Mouse (Mus musculus) splenic B cell, adult 2 months (primary cell): ENCODE measurements around the gene Gm21981.
A peak's percentile ranks its signal among the peaks of the same experiment; 100 is the strongest.

Source experiments
- DNase-seq: peaks from one replicate; pipeline ENCODE4 v3.0.0-alpha.2; 2011; ENCODE audit warnings: low read depth, low spot score
- H3K27me3 ChIP-seq: 2 replicates; pipeline ENCODE4 v1.6.1; 2012; ENCODE audit warnings: mild to moderate bottlenecking, low read length, moderate library complexity, mixed read lengths; ENCODE audit not compliant: control insufficient read depth, poor library complexity, insufficient read depth, severe bottlenecking
- H3K36me3 ChIP-seq: 2 replicates; pipeline ENCODE4 v1.6.1; 2012; ENCODE audit warnings: mild to moderate bottlenecking, low read length, moderate library complexity, mixed read lengths; ENCODE audit not compliant: control insufficient read depth, poor library complexity, insufficient read depth, severe bottlenecking

The Gm21981 gene

GRCm38 (mm10) chr17:47689894-47690293 is 4.4 kb downstream of the Gm21981 start:
- DNase-seq = no peak
- no peaks in the 10 kb centered on the region for H3K36me3 ChIP-seq
- H3K27me3 ChIP-seq = no peaks in the 10 kb centered on the region

DNA sequence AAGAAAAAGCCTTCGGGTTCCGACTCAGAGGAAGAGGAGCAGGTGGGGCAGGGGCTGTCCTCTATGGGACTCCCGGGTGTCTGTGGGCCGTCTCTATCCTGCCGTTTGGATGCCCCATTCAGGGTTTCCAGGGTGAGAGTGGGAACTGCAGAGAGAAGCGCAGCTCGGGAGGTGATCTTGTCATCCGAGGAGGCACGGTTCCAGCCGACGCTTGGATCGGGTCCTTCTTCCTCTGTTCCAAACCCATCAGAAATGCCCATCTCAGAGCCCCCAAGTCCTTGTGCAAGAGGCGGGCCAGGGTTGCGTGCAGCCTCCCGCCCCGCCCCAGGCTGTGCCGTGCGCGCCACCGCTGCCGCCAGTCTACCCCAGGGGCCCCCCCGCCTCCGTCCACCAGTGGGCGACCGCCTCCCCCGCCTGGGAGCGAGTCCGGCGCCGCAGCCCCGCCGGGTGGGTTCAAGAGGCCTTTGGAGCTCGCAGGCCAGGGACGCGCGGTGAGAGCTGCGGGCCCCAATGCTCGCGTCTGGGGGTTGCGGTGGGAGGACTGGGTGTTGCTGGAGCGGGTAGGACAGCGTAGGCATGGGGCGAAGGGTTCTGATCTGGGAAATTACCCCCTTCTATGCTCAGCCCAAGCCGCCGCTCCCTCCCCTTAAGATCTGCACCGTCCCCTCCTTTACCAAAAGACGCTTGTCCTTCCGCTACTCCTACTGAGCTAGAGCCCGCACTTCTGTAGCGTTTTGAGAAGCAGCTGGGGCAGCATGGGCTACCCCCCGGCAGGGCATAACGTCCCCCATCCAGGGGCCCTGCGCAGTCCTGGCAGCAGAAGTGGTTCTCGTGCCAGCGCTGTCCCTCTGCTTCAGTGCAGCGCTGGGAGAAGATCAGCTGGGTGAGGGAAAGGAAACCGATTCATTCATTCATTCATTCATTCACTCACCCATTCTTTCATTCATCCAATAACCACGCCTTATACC is 5.4 kb downstream of the Gm21981 start, which contains the start of gene Frs3:
TSS of gene Frs3 (plus strand) at position 423 of the 968 bp plus-strand sequence.
- Histone ChIP-seq H3K36me3 (no peaks in the 10 kb centered on the region), H3K27me3 (no peaks in the 10 kb centered on the region)
- DNase-seq = peak; percentile 54

DNA sequence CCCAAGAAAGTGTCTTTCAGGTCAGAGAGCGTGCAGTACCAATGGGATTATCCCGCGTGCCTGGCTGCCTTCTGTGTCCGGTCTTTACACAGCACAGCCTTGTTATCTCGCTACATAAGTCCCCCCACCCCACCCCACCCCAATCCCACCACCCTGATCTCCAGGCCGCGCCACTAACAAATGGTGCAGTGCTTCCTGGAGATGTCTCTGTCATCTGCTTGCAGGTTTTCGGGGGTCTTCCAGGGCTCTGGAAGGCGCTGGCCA is 6.0 kb downstream of the Gm21981 start, which contains the start of gene Tomm6:
TSS of gene Tomm6 (minus strand) at position 43 of the 264 bp plus-strand sequence.
- no peak for DNase-seq
- Histone ChIP-seq H3K27me3 (no peaks in the 10 kb centered on the region), H3K36me3 (no peaks in the 10 kb centered on the region)

- Histone ChIP-seq H3K36me3 (no peaks in the 10 kb centered on the region), H3K27me3 (no peaks in the 10 kb centered on the region)
- peak; percentile 96 for DNase-seq
Measured at GRCm38 (mm10) chr17:47687409-47688343, 6.6 kb downstream of the Gm21981 start.

- no peak for DNase-seq
- no peaks in the 10 kb centered on the region for H3K27me3 ChIP-seq
- H3K36me3 ChIP-seq = peaks cover 2% of the 10 kb centered on the region; the same call in 1 of the 2 replicates
Measured at GRCm38 (mm10) chr17:47682836-47683235, 11.4 kb downstream of the Gm21981 start.

GRCm38 (mm10) chr17:47678702-47679101 is 15.6 kb downstream of the Gm21981 start:
- DNase-seq = no peak
- no peaks in the 10 kb centered on the region for H3K27me3 ChIP-seq
- H3K36me3 ChIP-seq = peaks cover 2% of the 10 kb centered on the region; the same call in 1 of the 2 replicates

GRCm38 (mm10) chr17:47678238-47678637 is 16.0 kb downstream of the Gm21981 start:
- Histone ChIP-seq H3K36me3 (peaks cover 2% of the 10 kb centered on the region; the same call in 1 of the 2 replicates), H3K27me3 (no peaks in the 10 kb centered on the region)
- no peak for DNase-seq

- peak; percentile 73 for DNase-seq
- peaks cover 2% of the 10 kb centered on the region; the same call in 1 of the 2 replicates for H3K36me3 ChIP-seq
Measured at GRCm38 (mm10) chr17:47676581-47676980, 17.7 kb downstream of the Gm21981 start.

DNA sequence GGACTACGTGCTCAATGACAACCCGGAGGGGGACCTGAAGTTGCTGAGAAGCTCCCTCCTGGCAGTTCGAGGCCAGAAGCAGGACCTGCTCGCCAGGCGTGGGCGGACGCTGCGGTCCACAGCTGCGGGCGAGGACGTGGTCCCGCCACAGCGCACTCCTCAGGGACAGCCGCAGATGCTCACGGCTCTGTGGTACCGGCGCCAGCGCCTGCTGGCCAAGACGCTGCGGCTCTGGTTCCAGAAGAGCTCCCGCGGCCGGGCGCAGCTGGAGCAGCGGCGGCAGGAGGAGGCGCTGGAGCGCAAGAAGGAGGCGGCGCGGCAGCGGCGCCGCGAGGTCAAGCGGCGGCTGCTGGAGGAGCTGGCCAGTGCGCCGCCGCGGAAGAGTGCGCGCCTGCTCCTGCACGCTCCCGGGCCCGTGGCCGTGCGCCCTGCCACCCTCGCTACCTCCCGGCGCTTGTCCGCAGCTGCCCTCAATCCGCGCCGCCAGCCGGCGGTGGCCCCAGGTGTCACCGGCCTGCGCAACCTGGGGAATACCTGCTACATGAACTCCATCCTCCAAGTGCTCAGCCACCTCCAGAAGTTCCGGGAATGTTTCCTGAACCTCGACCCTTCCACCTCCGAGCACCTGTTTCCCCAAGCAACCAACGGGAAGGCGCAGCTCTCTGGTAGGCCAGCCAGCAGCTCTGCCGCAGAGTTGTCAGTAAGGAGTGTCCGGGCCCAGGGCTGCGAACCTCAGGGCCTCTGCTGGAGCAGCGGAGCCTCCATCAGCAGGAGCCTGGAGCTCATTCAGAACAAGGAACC is 21.7 kb downstream of the Gm21981 start:
- DNase-seq = no peak
- Histone ChIP-seq H3K36me3 (no peaks in the 10 kb centered on the region), H3K27me3 (no peaks in the 10 kb centered on the region)

More at GRCm38 (mm10) chr17:47676581-47676980, 17.7 kb downstream of the Gm21981 start:
- no peaks in the 10 kb centered on the region for H3K27me3 ChIP-seq

- H3K36me3 ChIP-seq = no peaks in the 10 kb centered on the region
- no peaks in the 10 kb centered on the region for H3K27me3 ChIP-seq
- DNase-seq = no peak
Measured at GRCm38 (mm10) chr17:47671988-47672310, 22.3 kb downstream of the Gm21981 start.

DNA sequence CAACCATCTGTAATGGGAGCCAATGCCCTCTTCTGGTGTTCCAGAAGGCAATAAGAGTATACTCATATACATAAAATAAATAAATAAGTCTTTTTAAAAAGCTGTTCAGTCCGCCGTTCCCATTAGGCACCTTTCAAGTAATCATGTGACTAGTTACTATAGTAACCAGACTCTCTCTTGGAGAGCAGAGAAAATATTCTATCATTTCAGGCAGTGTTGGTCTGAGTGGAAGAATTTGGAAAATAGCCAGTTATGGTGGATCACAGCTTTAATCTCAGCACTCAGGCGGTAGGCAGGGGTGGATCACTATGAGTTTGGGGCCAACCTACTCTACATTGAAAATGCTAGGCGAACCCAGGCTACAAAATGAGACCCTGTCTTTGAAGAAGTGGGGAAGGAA is 25.1 kb downstream of the Gm21981 start:
- Histone ChIP-seq H3K36me3 (no peaks in the 10 kb centered on the region), H3K27me3 (no peaks in the 10 kb centered on the region)
- DNase-seq = no peak

- DNase-seq = no peak
- H3K36me3 ChIP-seq = no peaks in the 10 kb centered on the region
- H3K27me3 ChIP-seq = no peaks in the 10 kb centered on the region
Measured at GRCm38 (mm10) chr17:47664474-47664873, 29.8 kb downstream of the Gm21981 start.

DNA sequence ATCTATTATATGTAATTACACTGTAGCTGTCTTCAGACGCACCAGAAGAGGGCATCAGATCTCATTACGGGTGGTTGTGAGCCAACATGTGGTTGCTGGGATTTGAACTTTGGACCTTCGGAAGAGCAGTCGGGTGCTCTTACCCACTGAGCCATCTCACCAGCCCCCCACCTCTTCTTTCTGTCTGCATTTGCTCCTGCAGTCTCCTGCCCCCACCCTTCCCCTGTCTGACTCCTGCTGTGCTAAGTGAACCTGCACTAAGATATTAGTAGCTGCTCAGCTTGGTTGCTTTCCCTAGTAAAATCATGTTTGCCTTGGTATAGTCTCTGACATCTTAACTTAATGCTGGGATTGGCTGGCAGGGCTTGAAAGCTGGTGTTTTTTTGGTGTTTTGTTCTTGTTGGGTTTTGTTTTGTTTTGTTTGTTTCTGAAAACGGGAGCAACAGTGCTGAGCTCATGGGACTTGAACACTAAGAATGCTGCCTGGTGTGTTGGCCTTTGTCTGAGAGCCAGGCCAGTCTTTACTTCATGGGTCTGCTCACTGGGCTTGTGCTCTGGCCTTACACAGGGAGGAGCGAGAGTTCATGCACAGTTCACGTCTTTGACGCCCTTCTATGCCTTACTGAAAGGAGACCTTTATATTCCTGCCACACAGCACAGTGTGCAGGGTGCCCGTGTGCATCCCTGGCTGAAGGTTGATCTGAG is 31.1 kb downstream of the Gm21981 start:
- Histone ChIP-seq H3K27me3 (no peaks in the 10 kb centered on the region), H3K36me3 (no peaks in the 10 kb centered on the region)
- DNase-seq = no peak
